Mouse (Mus musculus): ENCODE data around the gene Rps15.
"Not testable (repeated sequence)": the region's sequence is repeated elsewhere in the genome, so short reads cannot be mapped to it uniquely, and the experiment has no call there.

Gene Rps15

GRCm38 (mm10) chr10:80292251-80293146 is at the start of gene Rps15:
Gene Rps15, plus strand, starts transcription at chr10:80292453.
- DNase-seq (ENCODE audit: low spot score in 2 of 2): peak; percentile 86 to 95

GRCm38 (mm10) chr10:80242607-80243006 is 49.6 kb upstream of the Rps15 start:
- DNase-seq (ENCODE audit: low spot score in 2 of 2): no peak

GRCm38 (mm10) chr10:80244791-80245399 is 47.4 kb upstream of the Rps15 start:
- DNase-seq (ENCODE audit: low spot score in 2 of 2): no peak

- peak; percentile 60 to 75 for DNase-seq (ENCODE audit: low spot score in 2 of 2)
These were observed 46.7 kb upstream of the Rps15 start for GRCm38 (mm10) chr10:80245600-80245999.

GRCm38 (mm10) chr10:80247849-80248248 is 44.4 kb upstream of the Rps15 start:
- no peak for DNase-seq (ENCODE audit: low spot score in 2 of 2)

- DNase-seq (ENCODE audit: low spot score in 2 of 2): not testable (repeated sequence)
These were observed 43.8 kb upstream of the Rps15 start for GRCm38 (mm10) chr10:80248437-80248836.

GRCm38 (mm10) chr10:80248971-80249640 is 43.1 kb upstream of the Rps15 start, which contains the start of gene Ndufs7:
Gene Ndufs7, plus strand, starts transcription at chr10:80249121.
- DNase-seq (ENCODE audit: low spot score in 2 of 2): peak; percentile 95

- DNase-seq (ENCODE audit: low spot score in 2 of 2): no peak
These were observed 42.2 kb upstream of the Rps15 start for GRCm38 (mm10) chr10:80250059-80250458.

- no peak for DNase-seq (ENCODE audit: low spot score in 2 of 2)
These were observed 41.7 kb upstream of the Rps15 start for GRCm38 (mm10) chr10:80250573-80250972.

- DNase-seq (ENCODE audit: low spot score in 2 of 2): no peak
These were observed 40.2 kb upstream of the Rps15 start for GRCm38 (mm10) chr10:80252011-80252410.

- DNase-seq (ENCODE audit: low spot score in 2 of 2): no peak
These were observed 39.6 kb upstream of the Rps15 start for GRCm38 (mm10) chr10:80252493-80253274.

- no peak for DNase-seq (ENCODE audit: low spot score in 2 of 2)
These were observed 38.7 kb upstream of the Rps15 start for GRCm38 (mm10) chr10:80253551-80253950.

GRCm38 (mm10) chr10:80254331-80255297 is 37.6 kb upstream of the Rps15 start:
- no peak for DNase-seq (ENCODE audit: low spot score in 2 of 2)

- DNase-seq (ENCODE audit: low spot score in 2 of 2): no peak
These were observed 36.2 kb upstream of the Rps15 start for GRCm38 (mm10) chr10:80255881-80256535.

GRCm38 (mm10) chr10:80257936-80258335 is 34.3 kb upstream of the Rps15 start:
- DNase-seq (ENCODE audit: low spot score in 2 of 2): no peak

- DNase-seq (ENCODE audit: low spot score in 2 of 2): no peak
These were observed 33.3 kb upstream of the Rps15 start for GRCm38 (mm10) chr10:80258752-80259462.

GRCm38 (mm10) chr10:80259463-80259805 is 32.8 kb upstream of the Rps15 start:
- DNase-seq (ENCODE audit: low spot score in 2 of 2): no peak

GRCm38 (mm10) chr10:80259861-80260641 is 32.2 kb upstream of the Rps15 start:
- DNase-seq (ENCODE audit: low spot score in 2 of 2): no peak
